Mouse (Mus musculus): ENCODE data around the gene Avpr1b. TPM values are rescaled to one million over a fixed set of nuclear protein-coding genes. Genes with fewer than 3 reads are reported as not detected.

The Avpr1b gene
- polyA plus RNA-seq, 1 experiment from 2014 or later, result not detected

DNA sequence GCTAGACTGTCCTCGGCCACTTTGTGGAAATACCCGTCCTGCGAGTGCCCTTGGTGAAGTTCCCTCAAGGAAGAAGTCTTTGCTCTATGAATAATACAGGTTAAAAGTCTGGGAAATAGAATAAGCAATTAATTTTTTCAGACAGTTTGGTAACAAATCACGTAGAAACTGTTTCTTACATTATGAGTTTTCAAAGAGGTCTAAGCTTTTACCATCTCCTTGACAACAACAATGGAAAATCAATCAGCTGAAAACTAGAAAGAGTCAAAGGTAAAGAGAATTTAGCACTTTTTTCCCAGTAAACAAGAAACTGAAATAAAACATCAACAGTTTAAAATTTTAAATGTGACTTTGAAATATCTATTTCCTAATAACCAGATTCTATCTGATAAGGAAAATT, 41.0 kb downstream of the Avpr1b start:
- H3K4me2 ChIP-seq (ENCODE audit: low read length), result no peak overlapping the region
- no peaks in the 10 kb centered on the region for H3K9me3 ChIP-seq (replicated peaks; ENCODE audit: low read length)
- TF ChIP-seq CTCF (IDR thresholded peaks at IDR 0.05; ENCODE audit: low read depth), result no peak
- no peaks in the 10 kb centered on the region for H3K36me3 ChIP-seq (ENCODE audit: insufficient read depth, low read length)
- no peak overlapping the region for H3K27ac ChIP-seq
- ATAC-seq (replicated peaks; ENCODE audit: low FRiP score, low read depth) (no peak), DNase-seq (ENCODE audit: low spot score) (no peak)
- H3K4me3 ChIP-seq (replicated peaks; ENCODE audit: low read depth, low read length), result no peak overlapping the region
- H3K27me3 ChIP-seq (ENCODE audit: insufficient read depth, low read length), result no peaks in the 10 kb centered on the region
- WGBS, result 81% methylated on average over 4 of the region's 4 CpGs
- no peak overlapping the region for H3K9ac ChIP-seq (ENCODE audit: low read depth, low read length)
- H3K4me1 ChIP-seq (replicated peaks; ENCODE audit: insufficient read depth, low read length), result no peaks in the 10 kb centered on the region

DNA sequence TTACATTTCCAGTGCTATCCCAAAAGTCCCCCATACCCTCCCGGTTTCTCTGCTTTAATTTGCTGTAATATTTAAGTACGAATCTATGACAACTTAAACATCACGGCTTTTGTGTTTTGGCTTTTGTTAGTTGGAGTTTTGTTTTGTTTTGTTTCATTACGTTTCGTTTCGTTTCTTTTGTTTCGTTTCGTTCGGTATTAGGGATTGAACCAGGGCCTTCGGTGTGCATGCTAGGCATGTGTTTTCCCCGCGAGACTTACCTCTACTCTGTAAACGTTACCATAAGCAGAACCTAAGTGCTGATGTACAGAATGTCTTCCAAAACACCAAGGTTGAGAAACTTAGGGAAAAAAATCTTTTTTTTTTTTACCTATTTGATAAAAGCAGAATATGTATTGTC, 42.5 kb downstream of the Avpr1b start:
- TF ChIP-seq CTCF (IDR thresholded peaks at IDR 0.05; ENCODE audit: low read depth), result no peak
- Histone ChIP-seq H3K4me1 (replicated peaks; ENCODE audit: insufficient read depth, low read length) (no peaks in the 10 kb centered on the region), H3K9ac (ENCODE audit: low read depth, low read length) (no peak overlapping the region), H3K4me2 (ENCODE audit: low read length) (no peak overlapping the region), H3K9me3 (replicated peaks; ENCODE audit: low read length) (no peaks in the 10 kb centered on the region), H3K27ac (no peak overlapping the region), H3K36me3 (ENCODE audit: insufficient read depth, low read length) (no peaks in the 10 kb centered on the region), H3K4me3 (replicated peaks; ENCODE audit: low read depth, low read length) (no peak overlapping the region), H3K27me3 (ENCODE audit: insufficient read depth, low read length) (no peaks in the 10 kb centered on the region)
- no peak for DNase-seq (ENCODE audit: low spot score)
- no peak for ATAC-seq (replicated peaks; ENCODE audit: low FRiP score, low read depth)
- WGBS, result 95% methylated on average over 13 of the region's 13 CpGs

DNA sequence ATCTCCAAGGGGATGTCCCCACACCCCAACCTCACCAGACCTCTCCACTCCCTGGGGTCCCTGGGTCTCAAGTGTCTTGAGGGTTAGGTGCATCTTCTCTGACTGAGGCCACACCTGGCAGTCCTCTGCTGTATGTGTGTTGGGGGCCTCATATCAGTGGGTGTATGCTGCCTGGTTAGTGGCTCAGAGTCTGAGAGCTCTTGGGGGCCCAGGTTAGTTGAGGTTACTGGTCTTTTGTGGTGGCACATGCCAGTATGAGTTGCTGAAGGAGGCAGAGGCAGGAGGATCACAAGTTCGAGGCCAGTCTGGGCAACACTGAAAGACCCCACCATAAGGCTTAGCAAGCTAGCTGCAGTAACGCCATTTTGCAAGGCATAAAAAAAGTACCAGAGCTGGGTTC, 43.2 kb downstream of the Avpr1b start:
- no peak overlapping the region for H3K4me3 ChIP-seq (replicated peaks; ENCODE audit: low read depth, low read length)
- no peak overlapping the region for H3K4me2 ChIP-seq (ENCODE audit: low read length)
- no peaks in the 10 kb centered on the region for H3K27me3 ChIP-seq (ENCODE audit: insufficient read depth, low read length)
- no peak overlapping the region for H3K9ac ChIP-seq (ENCODE audit: low read depth, low read length)
- no peak for ATAC-seq (replicated peaks; ENCODE audit: low FRiP score, low read depth)
- TF ChIP-seq CTCF (IDR thresholded peaks at IDR 0.05; ENCODE audit: low read depth), result no peak
- DNase-seq (ENCODE audit: low spot score), result no peak
- no peak overlapping the region for H3K27ac ChIP-seq
- no peaks in the 10 kb centered on the region for H3K4me1 ChIP-seq (replicated peaks; ENCODE audit: insufficient read depth, low read length)
- no peaks in the 10 kb centered on the region for H3K9me3 ChIP-seq (replicated peaks; ENCODE audit: low read length)
- H3K36me3 ChIP-seq (ENCODE audit: insufficient read depth, low read length), result no peaks in the 10 kb centered on the region
- 92% methylated on average over 2 of the region's 2 CpGs for WGBS

DNA sequence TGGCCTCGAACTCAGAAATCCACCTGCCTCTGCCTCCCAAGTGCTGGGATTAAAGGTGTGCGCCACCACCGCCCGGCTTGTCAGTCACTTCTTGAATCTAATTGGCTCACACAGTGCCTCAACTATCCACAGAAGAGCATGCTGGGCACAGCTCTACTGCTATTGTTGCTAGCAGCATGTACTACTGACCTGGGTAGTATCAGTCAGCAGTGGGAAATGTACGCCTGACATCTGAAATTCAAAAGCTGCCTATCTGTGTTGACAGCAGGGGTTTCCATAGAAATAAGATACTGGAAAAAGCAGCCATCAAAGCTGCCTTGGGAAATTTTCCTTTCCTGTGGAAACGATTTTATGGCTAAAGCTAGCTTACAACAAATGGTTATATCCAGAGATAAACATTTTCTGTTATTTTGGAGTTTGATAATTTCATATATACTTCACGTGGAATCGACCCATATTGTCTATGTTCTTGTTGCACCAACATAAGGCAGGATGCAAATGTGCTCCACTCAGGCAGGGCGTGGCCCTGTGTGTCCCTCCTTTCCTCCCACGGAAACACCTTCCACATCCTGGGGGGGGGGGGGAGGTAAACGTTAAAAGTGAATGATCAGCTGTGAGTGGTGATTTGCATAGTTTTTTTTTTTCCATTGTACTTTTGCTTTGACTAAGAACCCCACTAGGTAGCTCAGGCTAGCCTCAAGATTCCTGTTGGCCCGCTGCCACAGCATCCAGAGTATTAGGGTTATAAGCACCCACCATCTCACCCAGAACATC, 53.8 kb downstream of the Avpr1b start:
- H3K27ac ChIP-seq, result no peak overlapping the region
- no peak overlapping the region for H3K9ac ChIP-seq (ENCODE audit: low read depth, low read length)
- 72% methylated on average over 12 of the region's 12 CpGs for WGBS
- H3K27me3 ChIP-seq (ENCODE audit: insufficient read depth, low read length), result no peaks in the 10 kb centered on the region
- DNase-seq (ENCODE audit: low spot score) (no peak), ATAC-seq (replicated peaks; ENCODE audit: low FRiP score, low read depth) (no peak)
- H3K4me2 ChIP-seq (ENCODE audit: low read length), result no peak overlapping the region
- no peaks in the 10 kb centered on the region for H3K9me3 ChIP-seq (replicated peaks; ENCODE audit: low read length)
- no peaks in the 10 kb centered on the region for H3K4me1 ChIP-seq (replicated peaks; ENCODE audit: insufficient read depth, low read length)
- no peaks in the 10 kb centered on the region for H3K36me3 ChIP-seq (ENCODE audit: insufficient read depth, low read length)
- no peak overlapping the region for H3K4me3 ChIP-seq (replicated peaks; ENCODE audit: low read depth, low read length)
- no peak for TF ChIP-seq CTCF (IDR thresholded peaks at IDR 0.05; ENCODE audit: low read depth)

DNA sequence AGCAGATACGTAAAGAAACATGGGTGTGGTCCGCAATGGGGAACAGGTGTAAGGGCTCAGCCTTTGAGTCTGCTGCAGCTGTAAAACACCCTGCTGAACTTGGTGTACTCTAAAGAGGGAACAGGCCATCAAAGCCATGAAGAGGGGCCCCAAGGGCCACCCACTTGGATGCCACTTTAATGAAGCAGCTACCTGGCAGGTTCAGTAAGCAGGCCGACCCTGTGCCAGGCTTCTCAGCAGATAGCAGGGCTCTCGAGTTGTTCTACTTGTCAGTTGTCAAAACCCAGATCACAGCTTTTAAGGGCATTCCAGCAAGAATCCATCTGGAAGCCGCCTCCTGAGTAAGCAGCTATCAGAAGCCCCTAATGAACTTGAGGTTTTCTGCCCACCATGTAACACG, 56.6 kb downstream of the Avpr1b start:
- DNase-seq (ENCODE audit: low spot score), result no peak
- Histone ChIP-seq H3K4me2 (ENCODE audit: low read length) (no peak overlapping the region), H3K9me3 (replicated peaks; ENCODE audit: low read length) (no peaks in the 10 kb centered on the region), H3K9ac (ENCODE audit: low read depth, low read length) (no peak overlapping the region), H3K27me3 (ENCODE audit: insufficient read depth, low read length) (no peaks in the 10 kb centered on the region), H3K4me3 (replicated peaks; ENCODE audit: low read depth, low read length) (no peak overlapping the region), H3K36me3 (ENCODE audit: insufficient read depth, low read length) (no peaks in the 10 kb centered on the region), H3K4me1 (replicated peaks; ENCODE audit: insufficient read depth, low read length) (no peaks in the 10 kb centered on the region), H3K27ac (no peak overlapping the region)
- WGBS, result 77% methylated on average over 6 of the region's 6 CpGs
- no peak for TF ChIP-seq CTCF (IDR thresholded peaks at IDR 0.05; ENCODE audit: low read depth)
- ATAC-seq (replicated peaks; ENCODE audit: low FRiP score, low read depth), result no peak

DNA sequence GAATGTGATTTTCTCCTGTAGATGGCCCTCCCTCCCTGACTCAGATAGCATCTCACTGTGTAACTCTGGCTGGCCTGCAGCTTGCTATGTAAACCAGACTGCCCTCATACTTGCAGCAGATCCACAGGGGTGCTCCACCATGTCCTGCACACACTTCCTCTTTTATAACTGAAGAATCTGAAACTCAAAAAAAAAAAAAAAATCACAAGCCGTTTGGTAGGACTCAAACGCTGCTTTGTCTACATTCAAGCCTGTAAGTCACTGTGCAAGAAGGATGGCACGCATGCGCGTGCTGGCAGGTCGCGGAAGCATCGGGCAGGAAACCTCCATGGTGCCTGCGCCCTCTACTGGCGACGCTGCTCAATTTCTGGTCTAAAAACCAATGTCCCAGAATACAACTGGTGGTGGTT, 58.9 kb downstream of the Avpr1b start:
- Histone ChIP-seq H3K4me1 (replicated peaks; ENCODE audit: insufficient read depth, low read length) (no peaks in the 10 kb centered on the region), H3K4me3 (replicated peaks; ENCODE audit: low read depth, low read length) (no peak overlapping the region), H3K36me3 (ENCODE audit: insufficient read depth, low read length) (no peaks in the 10 kb centered on the region), H3K4me2 (ENCODE audit: low read length) (peak overlapping the region; percentile 30; the same call in 1 of the 2 replicates), H3K27ac (no peak overlapping the region), H3K9ac (ENCODE audit: low read depth, low read length) (no peak overlapping the region; the same call in 1 of the 2 replicates), H3K27me3 (ENCODE audit: insufficient read depth, low read length) (no peaks in the 10 kb centered on the region), H3K9me3 (replicated peaks; ENCODE audit: low read length) (no peaks in the 10 kb centered on the region)
- ATAC-seq (replicated peaks; ENCODE audit: low FRiP score, low read depth) (peak; percentile 65), DNase-seq (ENCODE audit: low spot score) (peak; percentile 97)
- WGBS, result 1% methylated on average over 11 of the region's 11 CpGs
- peak; percentile 96 for TF ChIP-seq CTCF (IDR thresholded peaks at IDR 0.05; ENCODE audit: low read depth)
